Mouse (Mus musculus) liver, postnatal 0 days (tissue): ENCODE measurements around the gene Sync.

Experiments used
- CTCF ChIP-seq: sonication (generic); IDR thresholded peaks from 2 replicates; pipeline ENCODE4 v1.5.1; 2016; ENCODE audit warnings: antibody characterized with exemption, low read depth
- EP300 ChIP-seq: IDR thresholded peaks from 2 replicates; pipeline ENCODE4 v1.6.1; 2016; ENCODE audit warnings: antibody characterized with exemption, low read depth, mild to moderate bottlenecking

- TF ChIP-seq CTCF (no peak), EP300 (no peak)
Observed at GRCm38 (mm10) chr4:129260678-129261077, 26.7 kb upstream of the Sync start.
